Mouse (Mus musculus) gastrocnemius, adult 18-20 months (tissue): ENCODE data around the gene Asah2. TPM values are rescaled to one million over a fixed set of nuclear protein-coding genes. Genes with fewer than 3 reads are reported as not detected.
"Not testable (repeated sequence)": the region's sequence is repeated elsewhere in the genome, so short reads cannot be mapped to it uniquely, and the experiment has no call there.

Source experiments
- DNase-seq: peaks from one replicate; pipeline ENCODE4 v3.0.0; 2021; ENCODE audit warnings: low spot score
- long read RNA-seq, 2 experiments: library from polyadenylated mRNA; stranded (forward); transcript quantifications; one replicate each; pipeline ENCODE4 v2.0.0; 2021
- total RNA-seq, 2 experiments: library from RNA; stranded (reverse); gene quantifications; 2 replicates each; pipeline ENCODE4 v1.2.3; 2021

Asah2 gene
- 1 to 10 TPM; 5.9 to 7.4 TPM for total RNA-seq
- long read RNA-seq, experiment 1: 0 reads
- long read RNA-seq, experiment 2: 0 reads

- DNase-seq: peak; percentile 77
These were observed at the start of gene Asah2 for GRCm38 (mm10) chr19:32107771-32108306. TSS of gene Asah2 (minus strand) at chr19:32108211.

- DNase-seq: no peak
These were observed 49.0 kb upstream of the Asah2 start for GRCm38 (mm10) chr19:32157045-32157444.

DNA sequence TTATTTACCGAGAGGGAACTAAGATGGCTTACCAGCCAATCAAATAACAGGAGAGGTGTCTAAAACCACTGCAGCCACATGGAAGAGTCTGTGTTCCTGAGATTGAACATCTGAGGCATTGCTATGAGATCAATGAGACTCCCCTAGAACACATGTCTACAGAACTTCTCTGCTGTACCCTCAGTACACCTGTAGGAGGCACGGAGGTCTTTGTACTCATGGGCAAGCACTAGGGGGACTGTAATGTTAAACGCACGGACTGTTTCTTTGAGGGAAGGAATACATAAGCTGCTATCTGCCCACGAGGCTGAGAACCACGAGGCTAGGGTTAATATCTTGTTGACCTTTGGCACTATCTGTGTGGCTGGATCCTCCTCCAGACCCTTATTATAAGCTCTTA is 44.5 kb upstream of the Asah2 start:
- no peak for DNase-seq

- no peak for DNase-seq
These were observed 40.7 kb upstream of the Asah2 start for GRCm38 (mm10) chr19:32148710-32149109.

GRCm38 (mm10) chr19:32142383-32142782 is 34.4 kb upstream of the Asah2 start:
- no peak for DNase-seq

GRCm38 (mm10) chr19:32138361-32139088 is 30.5 kb upstream of the Asah2 start:
- DNase-seq: no peak

DNA sequence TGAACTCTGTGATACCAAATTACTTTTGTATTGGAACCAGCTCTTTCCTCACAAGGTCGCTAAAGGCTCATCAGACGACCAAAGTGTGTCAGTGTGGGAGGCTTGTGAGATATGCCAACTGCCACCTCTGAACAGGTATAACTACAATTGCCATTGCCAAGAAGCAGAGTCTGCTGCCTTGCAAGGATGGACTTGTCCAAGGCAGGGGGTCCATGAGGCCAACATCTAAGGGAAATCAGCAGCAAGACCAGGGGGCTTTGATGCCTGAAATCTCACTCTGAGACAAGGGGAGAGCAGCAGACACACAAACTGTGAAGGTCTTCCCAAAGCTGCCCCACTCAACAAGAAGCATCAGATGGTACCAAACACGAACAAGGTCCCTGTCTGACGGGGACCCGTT is 29.9 kb upstream of the Asah2 start:
- DNase-seq: no peak

- DNase-seq: no peak
These were observed 29.0 kb upstream of the Asah2 start for GRCm38 (mm10) chr19:32136888-32137625.

- not testable (repeated sequence) for DNase-seq
These were observed 23.9 kb upstream of the Asah2 start for GRCm38 (mm10) chr19:32131707-32132488.

DNA sequence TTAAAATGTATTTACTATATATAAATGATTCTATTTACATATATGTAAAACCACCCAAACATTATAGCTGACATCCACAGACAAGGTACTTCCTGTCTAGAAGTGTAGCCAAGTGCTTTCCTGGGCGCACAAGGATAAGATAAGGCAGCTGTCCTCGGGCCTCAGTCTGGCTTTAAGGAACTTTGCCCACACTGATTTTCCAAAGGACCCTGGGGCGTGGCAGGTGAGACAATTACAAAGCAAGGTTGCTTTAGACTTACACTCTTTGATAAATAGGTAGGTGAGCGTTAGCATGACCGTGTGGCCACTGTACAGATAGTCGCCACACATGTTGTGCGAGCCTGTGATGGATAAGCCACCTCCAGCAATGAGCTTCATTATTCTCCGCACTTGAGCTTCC is 21.3 kb upstream of the Asah2 start:
- no peak for DNase-seq

- DNase-seq: no peak
These were observed 19.3 kb upstream of the Asah2 start for GRCm38 (mm10) chr19:32127180-32127850.

DNA sequence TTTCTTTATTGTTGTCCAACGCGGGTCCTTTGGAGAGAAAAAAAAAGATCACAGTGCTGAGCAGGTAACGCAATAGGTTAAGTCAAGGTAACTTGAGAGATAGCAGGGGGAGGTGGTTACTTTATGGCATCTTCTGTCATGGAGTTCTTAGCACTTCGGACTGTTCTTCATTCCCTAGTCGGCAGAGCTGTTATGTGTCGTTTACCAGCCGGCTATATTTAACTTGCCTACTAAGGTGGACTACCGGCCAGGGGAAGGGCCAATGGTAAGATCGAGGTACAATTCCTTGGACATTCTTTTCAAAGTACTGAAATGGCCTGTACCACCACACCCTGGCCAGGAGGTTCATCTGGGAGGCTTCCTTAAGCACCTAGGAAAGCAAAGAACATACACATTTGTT is 16.1 kb upstream of the Asah2 start:
- DNase-seq: no peak

DNA sequence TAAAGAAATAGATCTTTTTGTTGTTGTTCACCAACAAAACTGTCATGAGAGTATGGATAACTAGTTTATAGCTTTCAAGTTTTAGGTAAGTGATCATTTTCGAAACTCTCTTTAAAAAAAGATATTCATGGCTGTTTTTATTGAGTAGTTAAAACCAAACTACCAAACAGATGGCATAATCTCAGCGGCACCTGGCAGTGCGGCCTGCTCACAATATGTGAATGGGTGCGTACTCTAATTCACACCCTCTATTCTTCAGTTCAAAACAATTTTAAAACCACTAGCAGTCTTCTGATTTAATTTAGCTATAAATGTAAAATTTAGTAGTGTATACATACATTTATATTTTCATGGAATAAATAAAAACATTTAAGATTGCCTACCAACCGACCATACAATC is 15.2 kb upstream of the Asah2 start:
- DNase-seq: no peak

DNA sequence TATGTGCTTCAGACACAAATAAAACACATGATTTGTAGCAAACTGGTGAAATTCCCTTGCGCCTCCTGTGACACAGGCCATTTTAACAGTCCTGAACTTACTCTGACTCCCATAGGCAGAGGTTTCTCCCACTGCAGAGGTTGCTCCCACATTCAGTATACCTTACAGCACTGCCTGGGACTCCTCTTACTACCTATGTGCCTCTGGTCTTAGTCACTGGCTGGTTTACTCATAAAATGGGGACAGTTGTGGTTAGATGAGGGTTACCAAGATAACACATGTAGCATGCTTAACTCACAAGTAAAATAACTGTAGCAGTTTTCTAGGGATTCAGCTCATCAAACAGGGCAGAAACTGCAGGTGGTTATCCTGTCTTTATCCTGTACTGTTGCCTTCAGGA is 12.8 kb upstream of the Asah2 start:
- no peak for DNase-seq

DNA sequence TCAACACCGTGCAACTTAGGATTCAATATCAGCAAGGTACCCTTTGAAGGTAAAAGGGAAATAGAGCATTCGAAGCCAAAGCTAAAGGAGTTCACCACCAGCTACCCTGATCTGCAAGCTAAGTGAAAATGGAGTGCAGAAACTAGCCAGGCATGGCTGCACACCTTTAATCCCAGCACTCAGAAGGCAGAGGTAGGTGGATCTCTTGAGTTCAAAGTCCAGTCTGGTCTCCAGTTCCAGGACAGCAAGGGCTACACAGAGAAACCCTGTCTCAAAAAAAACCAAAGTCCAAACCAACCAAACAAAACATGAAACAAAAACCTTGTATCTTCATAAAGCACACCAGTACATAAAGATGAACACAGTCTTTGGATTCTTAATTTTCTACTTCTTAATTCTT is 11.7 kb upstream of the Asah2 start:
- no peak for DNase-seq

DNA sequence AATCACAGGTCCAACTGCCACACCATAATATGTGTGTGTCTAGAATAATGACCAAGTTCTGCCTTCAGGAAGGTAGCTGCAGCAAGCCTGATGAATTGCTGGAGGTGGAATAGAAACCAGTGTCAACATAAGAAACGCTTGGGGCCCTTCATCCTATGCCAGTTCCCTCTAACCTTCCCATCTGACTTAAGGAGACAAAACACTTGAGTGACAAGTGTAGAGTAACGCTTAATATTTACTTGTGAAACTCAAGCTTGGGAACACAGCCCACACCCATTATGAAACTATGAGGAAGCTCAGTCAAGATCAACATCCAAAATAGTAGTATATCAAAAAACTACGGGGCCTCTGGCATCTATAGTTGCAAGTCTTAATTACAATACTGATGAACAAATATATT is 10.5 kb upstream of the Asah2 start:
- DNase-seq: no peak

- DNase-seq: no peak
These were observed 9.5 kb upstream of the Asah2 start for GRCm38 (mm10) chr19:32117484-32118018.

- DNase-seq: no peak
These were observed 4.1 kb upstream of the Asah2 start for GRCm38 (mm10) chr19:32111866-32112790.

- DNase-seq: no peak
These were observed 1.3 kb downstream of the Asah2 start for GRCm38 (mm10) chr19:32106750-32107149.

DNA sequence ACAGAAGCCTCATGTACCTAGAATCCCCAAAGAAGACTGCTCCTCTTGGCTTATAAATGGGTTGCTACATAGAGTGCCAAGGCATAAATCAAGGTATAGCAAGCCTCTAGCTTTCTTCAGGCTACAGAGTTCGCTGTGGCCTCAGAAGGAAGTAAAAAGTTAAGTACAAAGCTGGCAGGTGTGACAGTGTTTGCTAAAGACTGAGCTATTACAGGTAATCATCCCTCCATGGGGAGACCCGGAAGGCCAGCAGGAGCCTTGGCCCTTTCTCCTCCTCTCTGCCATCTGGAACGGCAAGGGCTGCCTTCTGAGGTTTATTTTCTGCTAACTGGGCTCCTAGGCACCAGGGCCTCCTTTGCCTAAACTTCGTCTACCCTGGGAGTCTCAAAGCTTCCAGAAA is 3.8 kb downstream of the Asah2 start:
- no peak for DNase-seq
